Mouse (Mus musculus) midbrain, embryonic 12.5 days (tissue): ENCODE measurements around the gene Mier2. TPM values are rescaled to one million over a fixed set of nuclear protein-coding genes. Genes with fewer than 3 reads are reported as not detected.

Experiments used
- ATAC-seq: fragments of 200-750 bp; cut with Nextera tagmentation; 2 replicates; pipeline ENCODE4 v1.8.0; 2017; ENCODE audit warnings: low read depth, moderate TSS enrichment, moderate library complexity; ENCODE audit not compliant: low FRiP score
- H3K27ac ChIP-seq: fragments of 300-500 bp; sonication (generic); replicated peaks from 2 replicates; pipeline ENCODE4 v1.5.1; 2016; ENCODE audit warnings: mild to moderate bottlenecking
- H3K27me3 ChIP-seq: fragments of 300-500 bp; sonication (generic); 2 replicates; pipeline ENCODE4 v1.6.1; 2016; ENCODE audit warnings: mild to moderate bottlenecking
- H3K36me3 ChIP-seq: fragments of 300-500 bp; sonication (generic); 2 replicates; pipeline ENCODE4 v1.6.1; 2016
- H3K4me1 ChIP-seq: fragments of 300-500 bp; sonication (generic); 2 replicates; pipeline ENCODE4 v1.6.1; 2016
- H3K4me2 ChIP-seq: fragments of 300-500 bp; sonication (generic); replicated peaks from 2 replicates; pipeline ENCODE4 v1.6.1; 2016; ENCODE audit warnings: mild to moderate bottlenecking, moderate library complexity
- H3K4me3 ChIP-seq: fragments of 300-500 bp; sonication (generic); 2 replicates; pipeline ENCODE4 v1.5.1; 2016; ENCODE audit warnings: mild to moderate bottlenecking
- H3K9ac ChIP-seq: fragments of 300-500 bp; sonication (generic); replicated peaks from 2 replicates; pipeline ENCODE4 v1.6.1; 2016; ENCODE audit warnings: mild to moderate bottlenecking, moderate library complexity
- H3K9me3 ChIP-seq: fragments of 300-500 bp; sonication (generic); 2 replicates; pipeline ENCODE4 v1.6.1; 2016; ENCODE audit warnings: mild to moderate bottlenecking
- WGBS: fragments of 180-500 bp; shearing (Covaris S2); methylation state at CpG from one replicate; pipeline ENCODE4 v1.1.7; 2016; 5-methylcytosine and 5-hydroxymethylcytosine counted together
- polyA plus RNA-seq: library from polyadenylated mRNA; unstranded; fragments of >200 nt; fragmentation: Nextera tagmentation; extraction: Ambion mirVana; gene quantifications from 2 replicates; pipeline ENCODE4 v1.2.1, GENCODE M21; 2016

Mier2 gene
- polyA plus RNA-seq, 1 experiment from 2014 or later, result 62.5 TPM

- 90% methylated on average over 5 of the region's 5 CpGs for WGBS
- Histone ChIP-seq H3K27ac (no peak overlapping the region), H3K4me3 (no peak overlapping the region), H3K9ac (no peak overlapping the region), H3K36me3 (peaks cover 71% of the 10 kb centered on the region), H3K4me1 (peaks cover 18% of the 10 kb centered on the region), H3K4me2 (no peak overlapping the region), H3K9me3 (no peaks in the 10 kb centered on the region), H3K27me3 (no peaks in the 10 kb centered on the region)
- ATAC-seq, result no peak
These were observed 6.5 kb downstream of the Mier2 start for GRCm38 (mm10) chr10:79548546-79548945.

- H3K9me3 ChIP-seq, result no peaks in the 10 kb centered on the region
- no peaks in the 10 kb centered on the region for H3K27me3 ChIP-seq
- H3K9ac ChIP-seq, result no peak overlapping the region
- H3K4me1 ChIP-seq, result peaks cover 4% of the 10 kb centered on the region; the same call in 1 of the 2 replicates
- H3K27ac ChIP-seq, result no peak overlapping the region
- ATAC-seq, result no peak
- H3K4me2 ChIP-seq, result no peak overlapping the region
- 85% methylated on average over 5 of the region's 5 CpGs for WGBS
- no peak overlapping the region for H3K4me3 ChIP-seq
- H3K36me3 ChIP-seq, result peaks cover 85% of the 10 kb centered on the region
These were observed 7.8 kb downstream of the Mier2 start for GRCm38 (mm10) chr10:79547148-79547675.

- Histone ChIP-seq H3K27ac (no peak overlapping the region), H3K9me3 (no peaks in the 10 kb centered on the region), H3K4me2 (no peak overlapping the region), H3K9ac (no peak overlapping the region), H3K36me3 (peaks cover 92% of the 10 kb centered on the region), H3K4me1 (no peaks in the 10 kb centered on the region), H3K27me3 (no peaks in the 10 kb centered on the region), H3K4me3 (no peak overlapping the region)
- WGBS, result 96% methylated on average over 11 of the region's 11 CpGs
- no peak for ATAC-seq
These were observed 8.5 kb downstream of the Mier2 start for GRCm38 (mm10) chr10:79546483-79546882.

GRCm38 (mm10) chr10:79545891-79546290 lies 9.1 kb downstream of the Mier2 start:
- Histone ChIP-seq H3K36me3 (peaks cover 98% of the 10 kb centered on the region), H3K4me3 (no peak overlapping the region), H3K27ac (no peak overlapping the region), H3K9me3 (no peaks in the 10 kb centered on the region), H3K4me2 (no peak overlapping the region), H3K9ac (no peak overlapping the region), H3K4me1 (no peaks in the 10 kb centered on the region), H3K27me3 (no peaks in the 10 kb centered on the region)
- ATAC-seq, result no peak
- WGBS, result 89% methylated on average over 12 of the region's 12 CpGs

- no peaks in the 10 kb centered on the region for H3K9me3 ChIP-seq
- peaks cover 100% of the 10 kb centered on the region for H3K36me3 ChIP-seq
- ATAC-seq, result no peak
- no peak overlapping the region for H3K27ac ChIP-seq
- H3K9ac ChIP-seq, result no peak overlapping the region
- H3K4me1 ChIP-seq, result no peaks in the 10 kb centered on the region
- no peak overlapping the region for H3K4me2 ChIP-seq
- H3K4me3 ChIP-seq, result no peak overlapping the region
- 95% methylated on average over 5 of the region's 5 CpGs for WGBS
- H3K27me3 ChIP-seq, result no peaks in the 10 kb centered on the region
These were observed 10.4 kb downstream of the Mier2 start for GRCm38 (mm10) chr10:79544631-79545030.

GRCm38 (mm10) chr10:79543884-79544597 lies 11.0 kb downstream of the Mier2 start:
- H3K36me3 ChIP-seq, result peaks cover 100% of the 10 kb centered on the region
- no peak overlapping the region for H3K4me3 ChIP-seq
- H3K4me1 ChIP-seq, result no peaks in the 10 kb centered on the region
- H3K9me3 ChIP-seq, result no peaks in the 10 kb centered on the region
- H3K9ac ChIP-seq, result no peak overlapping the region
- H3K4me2 ChIP-seq, result no peak overlapping the region
- no peak overlapping the region for H3K27ac ChIP-seq
- H3K27me3 ChIP-seq, result no peaks in the 10 kb centered on the region
- WGBS, result 89% methylated on average over 9 of the region's 9 CpGs
- ATAC-seq, result no peak

GRCm38 (mm10) chr10:79542171-79542570 lies 12.8 kb downstream of the Mier2 start:
- WGBS, result 95% methylated on average over 11 of the region's 11 CpGs
- H3K4me2 ChIP-seq, result no peak overlapping the region
- H3K9ac ChIP-seq, result no peak overlapping the region
- H3K4me3 ChIP-seq, result no peak overlapping the region
- H3K9me3 ChIP-seq, result no peaks in the 10 kb centered on the region
- H3K27me3 ChIP-seq, result no peaks in the 10 kb centered on the region
- H3K4me1 ChIP-seq, result no peaks in the 10 kb centered on the region
- no peak for ATAC-seq
- H3K27ac ChIP-seq, result no peak overlapping the region
- H3K36me3 ChIP-seq, result peaks cover 94% of the 10 kb centered on the region

GRCm38 (mm10) chr10:79541522-79541921 lies 13.5 kb downstream of the Mier2 start:
- H3K9me3 ChIP-seq, result no peaks in the 10 kb centered on the region
- no peaks in the 10 kb centered on the region for H3K4me1 ChIP-seq
- no peak for ATAC-seq
- no peaks in the 10 kb centered on the region for H3K27me3 ChIP-seq
- H3K36me3 ChIP-seq, result peaks cover 87% of the 10 kb centered on the region
- no peak overlapping the region for H3K9ac ChIP-seq
- no peak overlapping the region for H3K4me2 ChIP-seq
- H3K4me3 ChIP-seq, result no peak overlapping the region
- WGBS, result 69% methylated on average over 15 of the region's 15 CpGs
- no peak overlapping the region for H3K27ac ChIP-seq

GRCm38 (mm10) chr10:79540746-79541145 lies 14.3 kb downstream of the Mier2 start:
- Histone ChIP-seq H3K4me2 (no peak overlapping the region), H3K4me1 (no peaks in the 10 kb centered on the region), H3K36me3 (peaks cover 79% of the 10 kb centered on the region), H3K27me3 (peaks cover under 1% of the 10 kb centered on the region; the same call in 1 of the 2 replicates), H3K4me3 (no peak overlapping the region), H3K9me3 (no peaks in the 10 kb centered on the region), H3K27ac (no peak overlapping the region), H3K9ac (no peak overlapping the region)
- ATAC-seq, result no peak
- WGBS, result 90% methylated on average over 11 of the region's 11 CpGs

- no peak overlapping the region for H3K4me2 ChIP-seq
- no peaks in the 10 kb centered on the region for H3K4me1 ChIP-seq
- WGBS, result 93% methylated on average over 16 of the region's 16 CpGs
- no peaks in the 10 kb centered on the region for H3K9me3 ChIP-seq
- ATAC-seq, result no peak
- peaks cover 9% of the 10 kb centered on the region; the same call in 1 of the 2 replicates for H3K27me3 ChIP-seq
- H3K4me3 ChIP-seq, result no peak overlapping the region
- no peak overlapping the region for H3K27ac ChIP-seq
- H3K36me3 ChIP-seq, result peaks cover 71% of the 10 kb centered on the region
- H3K9ac ChIP-seq, result no peak overlapping the region; the same call in 1 of the 2 replicates
These were observed 15.1 kb downstream of the Mier2 start for GRCm38 (mm10) chr10:79539701-79540495.

- Histone ChIP-seq H3K9me3 (no peaks in the 10 kb centered on the region), H3K9ac (no peak overlapping the region), H3K4me1 (peaks cover 1% of the 10 kb centered on the region; the same call in 1 of the 2 replicates), H3K4me2 (no peak overlapping the region), H3K27me3 (peaks cover 19% of the 10 kb centered on the region; the same call in 1 of the 2 replicates), H3K36me3 (peaks cover 61% of the 10 kb centered on the region), H3K4me3 (no peak overlapping the region), H3K27ac (no peak overlapping the region)
- ATAC-seq, result no peak
- WGBS, result 82% methylated on average over 4 of the region's 4 CpGs
These were observed 16.1 kb downstream of the Mier2 start for GRCm38 (mm10) chr10:79538873-79539272.

- H3K27ac ChIP-seq, result no peak overlapping the region
- no peaks in the 10 kb centered on the region for H3K9me3 ChIP-seq
- peaks cover 55% of the 10 kb centered on the region for H3K36me3 ChIP-seq
- H3K4me3 ChIP-seq, result no peak overlapping the region
- ATAC-seq, result no peak
- no peak overlapping the region for H3K9ac ChIP-seq
- H3K4me2 ChIP-seq, result no peak overlapping the region
- 92% methylated on average over 3 of the region's 3 CpGs for WGBS
- peaks cover 21% of the 10 kb centered on the region; the same call in 1 of the 2 replicates for H3K27me3 ChIP-seq
- peaks cover 5% of the 10 kb centered on the region; the same call in 1 of the 2 replicates for H3K4me1 ChIP-seq
These were observed 16.7 kb downstream of the Mier2 start for GRCm38 (mm10) chr10:79538323-79538722.
